Mouse (Mus musculus): ENCODE data around the gene Mov10l1.

The Mov10l1 gene

GRCm38 (mm10) chr15:89016722-89017121 lies 34.0 kb downstream of the Mov10l1 start:
- no peak for DNase-seq (ENCODE audit: low spot score)

- no peak for DNase-seq (ENCODE audit: low spot score)
Observed at GRCm38 (mm10) chr15:89020085-89020484, 37.4 kb downstream of the Mov10l1 start.

DNA sequence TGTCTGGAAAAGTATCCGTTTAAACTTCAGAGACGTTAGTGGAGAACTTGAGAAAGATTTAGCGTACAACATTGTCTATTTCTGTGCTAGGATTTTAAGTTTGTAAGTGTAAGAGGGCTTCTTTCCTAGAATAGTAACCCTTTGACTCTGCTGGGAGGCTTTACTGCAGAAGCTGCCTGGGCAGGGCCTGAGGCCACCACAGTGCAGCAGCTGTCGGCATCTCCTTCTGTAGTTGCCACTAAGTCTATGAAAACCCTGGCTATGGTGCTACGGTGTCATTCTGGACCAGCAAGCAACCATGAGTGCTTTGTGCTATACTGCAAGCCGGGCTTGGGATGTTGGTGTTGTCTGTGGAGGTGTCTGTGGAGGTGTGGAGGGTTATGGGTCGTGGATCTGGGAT lies 37.8 kb downstream of the Mov10l1 start:
- DNase-seq (ENCODE audit: low spot score), result no peak

- DNase-seq (ENCODE audit: low spot score), result no peak
Observed at GRCm38 (mm10) chr15:89044381-89044780, 61.7 kb downstream of the Mov10l1 start.

DNA sequence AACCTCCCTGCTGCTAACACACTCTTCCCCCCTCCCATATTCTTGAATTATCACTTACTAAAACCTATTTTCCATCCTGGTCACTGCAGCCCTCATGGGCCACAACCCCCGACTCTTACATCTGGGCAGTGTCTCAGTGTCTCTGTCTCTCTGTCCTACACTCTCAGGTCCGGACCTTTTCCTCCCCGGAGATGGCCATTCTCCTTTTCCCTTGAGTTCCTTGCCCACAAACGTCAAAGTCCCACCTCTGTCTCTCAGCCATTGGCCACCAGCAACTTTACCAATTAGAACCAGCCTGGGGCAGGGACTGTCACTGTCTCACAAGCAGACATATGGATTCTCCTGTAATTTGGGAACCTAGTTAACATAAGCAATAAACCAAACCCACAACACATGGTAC lies 63.6 kb downstream of the Mov10l1 start:
- peak; percentile 2 for DNase-seq (ENCODE audit: low spot score)

GRCm38 (mm10) chr15:89054666-89055065 lies 72.0 kb downstream of the Mov10l1 start:
- peak; percentile 4 for DNase-seq (ENCODE audit: low spot score)

- DNase-seq (ENCODE audit: low spot score), result peak; percentile 3
Observed at GRCm38 (mm10) chr15:89058736-89059135, 76.0 kb downstream of the Mov10l1 start.

DNA sequence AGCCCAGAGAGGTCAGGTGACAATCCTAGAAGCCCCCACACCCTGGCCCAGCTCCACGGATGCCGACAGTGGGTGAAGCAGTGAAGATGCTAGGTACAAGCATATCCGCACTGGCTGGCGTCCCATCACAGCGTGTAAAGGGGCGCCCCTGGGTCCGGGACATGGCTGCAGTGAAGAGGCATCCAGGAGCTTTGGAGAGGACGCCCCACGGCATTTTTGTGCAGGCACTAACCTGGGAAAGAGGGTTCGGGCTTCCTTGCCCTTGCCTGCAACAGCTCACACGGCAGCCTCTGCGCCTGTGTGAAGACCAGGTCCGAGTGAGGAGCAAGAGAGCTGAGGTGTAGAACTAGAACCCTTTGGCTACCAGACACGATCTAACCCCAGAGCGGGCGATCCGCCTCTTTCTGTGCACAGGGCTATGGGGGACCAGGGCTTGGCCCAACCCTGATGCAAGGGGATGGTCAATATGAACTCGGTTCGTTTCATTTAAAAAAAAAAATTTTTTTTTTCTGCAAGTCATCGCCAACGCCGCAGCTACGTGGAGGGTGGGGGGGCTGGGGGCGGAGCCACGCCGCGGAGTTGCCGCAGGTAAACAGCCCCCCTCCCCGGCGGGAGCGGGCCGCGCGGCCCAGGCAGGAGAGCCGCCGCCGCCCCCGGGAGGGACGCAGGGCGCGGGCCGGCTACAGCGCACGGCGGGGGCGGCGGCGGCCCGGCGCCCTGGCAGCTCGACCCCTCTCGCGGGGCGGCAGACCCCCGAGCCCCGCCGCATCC lies 76.6 kb downstream of the Mov10l1 start, which contains the start of gene Panx2:
Gene Panx2 (plus strand): TSS at position 574 of the 771 bp plus-strand sequence.
- DNase-seq (ENCODE audit: low spot score), result peak; percentile 40

DNA sequence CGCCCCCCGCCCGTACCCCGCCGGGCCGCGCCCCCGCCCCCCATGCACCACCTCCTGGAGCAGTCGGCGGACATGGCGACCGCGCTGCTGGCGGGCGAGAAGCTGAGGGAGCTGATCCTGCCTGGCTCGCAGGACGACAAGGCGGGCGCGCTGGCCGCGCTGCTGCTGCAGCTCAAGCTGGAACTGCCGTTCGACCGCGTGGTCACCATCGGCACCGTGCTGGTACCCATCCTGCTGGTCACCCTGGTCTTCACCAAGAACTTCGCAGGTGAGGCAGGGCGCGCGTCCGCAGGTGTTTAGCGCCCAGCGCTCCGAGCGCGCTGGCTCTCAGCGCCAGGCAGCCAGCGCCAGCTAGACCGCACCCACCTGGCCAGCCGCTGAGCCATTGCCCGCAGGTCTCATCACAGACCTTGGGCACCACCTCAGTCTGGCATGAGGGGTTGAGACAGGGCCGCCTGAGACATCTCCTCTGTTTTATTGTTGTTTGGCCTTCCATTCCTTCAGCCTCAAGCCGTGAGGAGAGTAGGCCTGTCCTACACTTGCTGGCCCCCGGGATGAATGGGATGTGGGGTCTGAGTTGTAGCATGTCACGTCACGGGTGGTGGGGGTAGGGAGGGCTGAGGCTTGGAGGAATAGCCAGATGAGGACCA lies 77.4 kb downstream of the Mov10l1 start:
- DNase-seq (ENCODE audit: low spot score), result peak; percentile 43

- DNase-seq (ENCODE audit: low spot score), result no peak
Observed at GRCm38 (mm10) chr15:89060811-89061460, 78.2 kb downstream of the Mov10l1 start.

GRCm38 (mm10) chr15:89061761-89062517 lies 79.2 kb downstream of the Mov10l1 start:
- DNase-seq (ENCODE audit: low spot score), result no peak

DNA sequence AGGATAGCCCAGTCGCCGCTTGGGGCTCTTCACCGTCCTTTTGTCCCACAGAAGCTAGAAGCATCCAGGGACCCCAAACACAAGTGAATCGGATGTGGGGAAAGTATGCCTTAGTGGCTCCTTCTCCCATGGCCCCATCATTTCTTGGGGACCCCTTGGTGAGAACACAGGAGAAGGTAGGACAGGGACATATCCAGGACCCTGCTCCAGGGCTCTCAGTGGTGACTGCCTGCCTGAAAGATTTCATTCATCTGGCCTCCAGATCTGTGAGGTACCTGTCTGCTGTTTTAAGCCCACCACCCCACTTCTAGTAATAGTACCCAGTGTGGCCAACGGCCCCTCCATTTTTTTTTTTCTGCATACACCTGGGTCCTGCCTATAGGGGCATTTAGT lies 79.8 kb downstream of the Mov10l1 start:
- DNase-seq (ENCODE audit: low spot score), result no peak

DNA sequence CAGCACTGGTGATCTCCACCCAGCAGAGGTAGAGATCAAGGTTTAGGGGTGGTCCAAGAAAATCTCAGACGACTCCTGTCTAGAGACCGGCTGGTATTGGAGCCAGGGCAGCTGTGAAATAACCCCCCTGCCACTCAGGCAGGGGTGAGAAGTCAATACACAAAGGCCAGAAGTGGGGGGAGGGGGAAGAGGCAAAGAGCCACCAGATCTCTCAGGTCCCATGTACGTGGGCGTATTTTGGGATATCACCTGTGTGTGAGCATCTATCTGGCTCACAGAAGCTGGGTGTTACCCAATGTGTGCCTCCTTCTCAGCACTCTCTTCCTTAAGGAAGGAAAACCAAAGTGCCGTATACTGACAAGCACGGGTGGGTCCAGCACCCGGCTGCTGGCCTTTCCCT lies 80.3 kb downstream of the Mov10l1 start:
- no peak for DNase-seq (ENCODE audit: low spot score)

DNA sequence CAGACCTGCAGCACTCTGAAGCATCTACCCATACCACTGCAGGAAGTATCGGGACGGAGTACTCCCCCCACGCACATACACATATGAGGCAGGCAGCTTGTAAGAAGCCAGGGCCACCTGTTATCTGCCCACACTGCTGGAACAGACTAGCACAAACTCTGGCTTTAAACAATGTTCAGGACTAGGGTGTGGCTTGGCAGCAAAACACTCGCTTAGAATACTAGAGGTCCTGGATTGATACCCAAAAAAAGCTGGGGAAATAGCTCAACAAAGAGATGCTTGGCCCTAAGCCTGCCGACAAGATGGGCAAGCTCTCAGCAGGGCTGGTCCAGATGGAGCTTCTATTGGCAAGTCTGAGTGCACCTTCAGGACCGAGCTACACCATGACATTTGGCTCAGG lies 80.8 kb downstream of the Mov10l1 start:
- DNase-seq (ENCODE audit: low spot score), result no peak

GRCm38 (mm10) chr15:89064891-89065290 lies 82.2 kb downstream of the Mov10l1 start:
- no peak for DNase-seq (ENCODE audit: low spot score)

GRCm38 (mm10) chr15:89067609-89068008 lies 84.9 kb downstream of the Mov10l1 start:
- DNase-seq (ENCODE audit: low spot score), result no peak

GRCm38 (mm10) chr15:89068226-89068625 lies 85.5 kb downstream of the Mov10l1 start:
- no peak for DNase-seq (ENCODE audit: low spot score)

- no peak for DNase-seq (ENCODE audit: low spot score)
Observed at GRCm38 (mm10) chr15:89069336-89069840, 86.7 kb downstream of the Mov10l1 start.

- peak; percentile 44 for DNase-seq (ENCODE audit: low spot score)
Observed at GRCm38 (mm10) chr15:89070606-89071005, 87.9 kb downstream of the Mov10l1 start.

DNA sequence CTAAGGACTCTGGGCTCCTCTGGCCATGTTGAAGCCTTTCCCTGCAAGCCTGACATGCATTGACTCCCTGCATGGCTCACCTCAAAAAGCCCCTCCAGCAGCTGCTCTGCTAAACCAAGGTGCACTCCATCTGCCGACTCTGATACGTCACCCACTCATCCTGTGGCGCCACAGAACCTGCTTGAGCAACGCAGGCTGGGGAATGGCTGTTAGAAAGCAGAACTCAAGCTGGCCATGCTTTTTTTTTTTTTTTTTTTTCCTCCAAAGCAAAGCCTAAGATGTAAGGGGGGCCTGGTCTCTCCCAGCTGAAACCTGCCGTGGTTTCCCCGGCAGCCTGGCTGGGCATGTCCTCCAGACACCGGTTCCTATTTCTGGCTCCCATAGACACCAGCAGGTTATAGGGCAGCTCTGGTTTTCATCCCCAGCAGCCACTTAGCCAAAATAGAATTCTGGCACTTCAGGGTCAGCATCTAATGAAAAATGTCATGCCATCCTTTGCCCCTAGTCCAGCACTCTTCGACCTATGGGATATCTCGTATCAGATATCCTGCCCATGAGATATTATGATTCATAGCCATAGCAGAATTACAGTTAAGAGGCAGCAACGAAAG lies 91.4 kb downstream of the Mov10l1 start:
- no peak for DNase-seq (ENCODE audit: low spot score)

- DNase-seq (ENCODE audit: low spot score), result no peak
Observed at GRCm38 (mm10) chr15:89074613-89075477, 92.1 kb downstream of the Mov10l1 start, which contains the start of gene Trabd. Gene Trabd, plus strand, starts transcription at chr15:89075124.
